Mouse (Mus musculus): ENCODE results near the gene Olfr1305.

The Olfr1305 gene

DNA sequence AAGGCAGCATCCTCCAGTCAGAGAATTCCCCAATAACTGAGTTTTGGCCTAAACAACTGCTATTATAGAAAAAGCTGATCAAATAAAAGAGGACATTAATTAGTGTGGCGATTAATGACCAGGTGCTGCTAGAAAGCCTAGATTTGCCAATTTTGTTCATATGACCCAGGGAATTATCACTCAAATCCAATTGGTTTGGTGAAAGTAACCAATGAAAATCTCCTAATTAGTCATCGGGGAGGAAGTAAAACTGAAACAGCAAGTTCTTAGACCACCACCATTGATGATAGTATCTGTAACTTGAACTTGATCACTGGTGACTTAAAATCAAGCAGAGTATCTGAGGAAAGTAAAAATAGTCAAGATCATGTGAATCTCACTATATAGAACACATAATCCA, at the start of gene Olfr1305:
Olfr1305 (minus strand) TSS at position 101 of the 400 bp plus-strand sequence.
- no peak for DNase-seq (ENCODE audit: low spot score)

DNA sequence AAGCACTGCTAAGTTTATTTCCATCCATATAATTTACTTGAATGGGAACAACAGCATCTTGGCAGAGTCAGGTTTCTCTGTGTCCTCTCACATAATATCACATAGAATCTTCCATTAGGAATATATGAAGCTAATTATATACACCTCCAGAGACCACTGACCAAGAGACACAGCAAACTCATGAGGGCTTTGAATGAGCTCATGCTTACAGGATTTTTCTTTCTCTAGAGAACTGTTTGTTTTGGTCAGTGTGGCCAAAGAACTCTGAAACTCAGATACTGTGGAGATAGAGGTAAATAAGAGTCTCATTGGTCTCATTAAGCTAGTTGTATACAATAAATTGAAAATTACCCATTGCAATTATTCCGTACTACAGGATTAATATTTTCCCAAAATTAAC, 39.2 kb upstream of the Olfr1305 start, which contains the start of gene Olfr1306:
Olfr1306 (minus strand) TSS at position 101 of the 400 bp plus-strand sequence.
- DNase-seq (ENCODE audit: low spot score), result no peak

DNA sequence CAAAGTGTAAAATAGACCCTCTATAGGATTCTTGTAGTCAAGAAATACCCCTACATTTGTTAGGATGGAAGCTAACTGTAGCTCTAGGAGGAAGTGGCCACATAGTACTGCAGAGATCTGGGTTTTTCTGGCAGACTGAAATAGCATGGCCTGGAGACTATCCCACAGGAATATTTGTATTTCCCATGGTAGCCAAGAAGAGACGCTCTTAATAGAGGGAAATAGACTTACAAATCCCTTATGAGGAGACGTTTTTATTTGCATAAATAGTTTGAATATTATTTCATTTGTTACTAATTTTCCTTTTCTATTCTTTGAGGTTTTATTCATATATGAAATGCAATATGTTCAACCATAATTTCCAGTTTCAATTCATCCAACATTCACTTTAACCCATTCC, 56.7 kb downstream of the Olfr1305 start, which contains the start of gene Olfr1303:
Olfr1303 (minus strand) TSS at position 101 of the 400 bp plus-strand sequence.
- DNase-seq (ENCODE audit: low spot score), result no peak

Measured in ovary, postnatal 14 days (tissue).